Mouse (Mus musculus) adrenal gland, adult 2 months (tissue): ENCODE measurements around the gene Spns3. TPM values are rescaled to one million over a fixed set of nuclear protein-coding genes. Genes with fewer than 3 reads are reported as not detected.

Experiments
- DNase-seq: peaks from one replicate; pipeline ENCODE4 v3.0.0; 2021
- long read RNA-seq: library from polyadenylated mRNA; stranded (forward); transcript quantifications from one replicate; pipeline ENCODE4 v2.0.0, GENCODE M21; 2021
- polyA plus RNA-seq: library from polyadenylated mRNA; depleted of rRNA; stranded (reverse); fragments of >200 nt; gene quantifications from 2 replicates; pipeline ENCODE4 v1.2.3, GENCODE M21; 2012; rRNA removed
- total RNA-seq, 2 experiments: library from RNA; stranded (reverse); gene quantifications; 2 replicates each; pipeline ENCODE4 v1.2.3; 2021

Gene Spns3
- under 1 TPM in 1 of 2 experiments, not detected in 1; 0.10 TPM for total RNA-seq
- polyA plus RNA-seq: 0.17 and 0.39 TPM in 2 replicates
- long read RNA-seq: 0 reads

DNA sequence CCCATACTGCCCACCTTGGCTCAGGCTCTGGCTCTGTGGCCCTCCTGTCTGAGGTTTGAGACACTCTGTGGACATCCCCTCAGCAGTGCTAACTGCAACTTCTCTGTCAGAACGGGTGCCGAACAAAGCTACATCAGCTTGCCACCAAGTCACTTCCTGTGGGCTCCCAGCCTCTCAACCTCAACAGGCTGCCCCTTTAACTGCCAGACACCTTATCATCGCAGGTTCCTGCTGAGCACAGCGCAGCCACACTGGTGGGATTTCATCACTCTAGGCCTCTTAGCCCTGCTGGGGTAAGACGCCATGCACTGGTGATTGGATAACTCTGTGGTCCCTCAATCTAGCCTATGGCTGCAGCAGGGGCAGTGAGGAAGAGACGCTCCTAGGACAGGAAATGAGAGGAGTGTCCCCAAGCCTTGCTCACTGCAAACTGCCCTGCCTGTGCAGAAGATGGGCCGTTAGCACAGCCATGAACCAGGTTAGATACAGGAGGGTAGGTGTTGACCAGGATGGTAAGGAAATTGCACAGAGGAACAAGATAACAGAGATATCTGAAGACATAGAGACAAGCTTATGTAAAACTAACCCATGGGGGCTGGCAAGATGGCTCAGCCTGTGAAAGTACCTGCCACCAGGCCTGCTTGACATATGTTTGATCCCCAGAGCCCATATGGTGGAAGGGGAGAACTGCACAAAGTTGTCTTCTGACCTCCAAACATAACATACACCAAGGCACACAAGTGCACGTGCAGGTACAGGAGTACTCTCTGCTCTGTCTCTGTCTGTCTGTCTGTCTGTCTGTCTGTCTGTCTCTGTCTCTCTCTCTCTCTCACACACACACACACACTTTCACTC lies at the start of gene Spns3:
TSS of gene Spns3 (minus strand) at position 373 of the 855 bp plus-strand sequence.
- DNase-seq: no peak

DNA sequence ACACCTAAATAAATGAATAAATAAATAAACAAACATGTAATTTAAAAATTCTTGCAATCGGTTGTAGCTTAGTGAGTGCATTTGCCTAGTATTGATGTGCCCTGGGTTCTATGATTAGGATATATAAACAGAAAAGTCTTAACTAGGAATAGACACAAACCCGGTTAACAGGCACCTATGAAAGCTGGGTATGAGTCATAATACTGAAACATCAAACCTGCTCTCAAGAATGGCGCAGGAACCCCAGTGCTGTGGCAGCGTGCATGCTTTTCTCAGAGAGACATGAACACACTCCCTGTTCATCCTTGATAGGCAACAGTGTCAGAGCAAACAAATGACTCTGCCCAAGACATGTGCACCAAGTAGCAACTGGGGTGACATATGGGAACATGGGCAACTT lies 47.5 kb upstream of the Spns3 start:
- no peak for DNase-seq

DNA sequence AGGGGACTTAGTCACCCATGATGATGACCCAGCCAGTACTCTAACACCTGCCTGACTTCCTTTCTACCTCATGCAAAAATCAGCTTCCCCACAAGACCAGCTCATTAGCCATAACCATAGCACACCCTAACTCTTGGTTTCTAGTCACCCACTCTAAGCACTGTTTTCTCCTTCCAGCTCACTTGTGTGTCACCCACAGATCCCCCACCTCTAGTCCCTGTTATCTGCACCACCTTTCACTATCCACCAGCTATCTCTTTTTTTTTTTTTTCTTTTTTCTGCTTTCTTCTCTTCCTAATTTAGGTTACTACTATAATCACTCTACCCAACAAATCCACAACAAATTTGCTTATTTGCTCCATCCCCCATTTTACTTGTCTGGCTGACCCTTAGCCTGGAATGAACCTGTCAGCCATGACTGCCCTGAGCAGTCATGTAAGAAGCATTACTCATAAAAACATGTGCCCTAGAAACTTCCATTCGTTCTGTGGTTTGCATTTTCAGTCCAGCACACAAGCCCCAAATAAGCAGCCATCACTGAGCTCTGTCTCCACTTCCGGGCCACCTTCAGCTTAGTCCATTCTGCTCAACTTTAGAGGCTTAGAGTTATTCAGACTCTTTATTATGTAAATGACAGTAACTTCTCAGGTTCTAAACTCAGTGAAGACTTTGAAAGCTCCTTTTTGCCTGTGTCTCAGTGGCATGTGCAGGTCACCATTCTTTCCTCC lies 44.9 kb upstream of the Spns3 start:
- no peak for DNase-seq

DNA sequence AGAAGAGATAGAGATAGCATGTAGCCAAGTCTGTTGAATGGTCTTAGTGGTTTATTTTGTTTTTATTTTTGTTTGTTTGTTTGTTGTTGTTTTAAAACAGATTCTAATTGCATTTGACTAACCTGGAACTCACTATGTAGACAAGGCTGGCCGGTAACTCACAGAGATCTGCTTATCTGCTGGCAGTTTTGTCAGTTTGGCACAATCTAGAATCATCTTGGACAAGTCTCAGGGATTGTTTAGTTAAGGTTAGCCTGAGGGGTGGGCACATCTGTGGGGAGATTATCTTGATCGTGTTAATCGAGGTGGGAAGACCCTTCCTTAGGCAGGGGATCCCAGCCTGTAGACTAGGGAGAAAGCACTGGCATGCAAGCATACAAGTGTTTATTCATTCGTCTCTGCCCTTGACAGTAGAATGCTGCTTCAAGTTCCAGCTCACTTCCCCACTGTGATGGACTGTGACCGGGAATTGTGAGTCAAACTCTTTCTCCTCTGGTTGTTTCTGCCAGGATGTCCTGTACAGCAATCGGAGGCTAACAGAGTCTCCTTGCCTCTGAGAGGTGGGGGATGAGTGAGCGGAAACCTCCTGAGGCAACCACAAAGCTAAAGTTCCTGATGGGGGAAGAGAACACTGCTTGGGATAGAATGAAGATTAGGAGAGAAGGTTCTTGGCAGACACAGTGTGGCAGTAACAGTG lies 37.4 kb upstream of the Spns3 start:
- DNase-seq: no peak

GRCm38 (mm10) chr11:72586570-72586969 lies 36.3 kb upstream of the Spns3 start:
- no peak for DNase-seq

DNA sequence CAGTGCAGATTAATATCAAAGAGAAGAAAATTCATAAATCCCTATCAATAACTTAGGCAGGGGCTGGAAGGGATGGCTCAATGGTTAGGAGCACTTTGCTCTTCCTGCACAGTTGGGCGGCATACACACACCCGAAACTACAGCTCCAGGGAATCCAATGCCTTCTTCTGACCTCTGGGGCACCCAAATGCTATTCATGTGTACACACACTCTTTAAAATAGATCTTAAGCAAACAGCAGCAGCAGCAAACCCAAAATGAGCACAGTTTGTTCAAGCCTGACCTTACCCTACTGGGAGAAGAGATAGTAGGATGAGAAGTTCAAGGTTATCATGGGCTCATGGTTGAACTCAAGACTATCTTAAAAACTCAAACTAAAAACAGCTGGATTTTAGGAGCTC lies 32.8 kb upstream of the Spns3 start:
- DNase-seq: no peak

DNA sequence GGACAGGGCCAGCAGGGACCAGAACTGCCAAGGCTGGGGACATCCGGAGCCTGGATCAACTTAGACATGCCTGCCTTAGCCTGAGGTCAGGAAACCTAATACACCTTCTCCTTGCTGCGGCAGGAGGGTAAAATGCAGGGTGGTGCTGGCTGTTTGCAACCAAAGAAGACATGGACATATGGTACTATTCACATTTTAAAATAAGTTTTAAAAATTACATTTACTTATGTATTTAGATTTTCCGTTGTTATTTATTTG lies 32.1 kb upstream of the Spns3 start:
- no peak for DNase-seq

DNA sequence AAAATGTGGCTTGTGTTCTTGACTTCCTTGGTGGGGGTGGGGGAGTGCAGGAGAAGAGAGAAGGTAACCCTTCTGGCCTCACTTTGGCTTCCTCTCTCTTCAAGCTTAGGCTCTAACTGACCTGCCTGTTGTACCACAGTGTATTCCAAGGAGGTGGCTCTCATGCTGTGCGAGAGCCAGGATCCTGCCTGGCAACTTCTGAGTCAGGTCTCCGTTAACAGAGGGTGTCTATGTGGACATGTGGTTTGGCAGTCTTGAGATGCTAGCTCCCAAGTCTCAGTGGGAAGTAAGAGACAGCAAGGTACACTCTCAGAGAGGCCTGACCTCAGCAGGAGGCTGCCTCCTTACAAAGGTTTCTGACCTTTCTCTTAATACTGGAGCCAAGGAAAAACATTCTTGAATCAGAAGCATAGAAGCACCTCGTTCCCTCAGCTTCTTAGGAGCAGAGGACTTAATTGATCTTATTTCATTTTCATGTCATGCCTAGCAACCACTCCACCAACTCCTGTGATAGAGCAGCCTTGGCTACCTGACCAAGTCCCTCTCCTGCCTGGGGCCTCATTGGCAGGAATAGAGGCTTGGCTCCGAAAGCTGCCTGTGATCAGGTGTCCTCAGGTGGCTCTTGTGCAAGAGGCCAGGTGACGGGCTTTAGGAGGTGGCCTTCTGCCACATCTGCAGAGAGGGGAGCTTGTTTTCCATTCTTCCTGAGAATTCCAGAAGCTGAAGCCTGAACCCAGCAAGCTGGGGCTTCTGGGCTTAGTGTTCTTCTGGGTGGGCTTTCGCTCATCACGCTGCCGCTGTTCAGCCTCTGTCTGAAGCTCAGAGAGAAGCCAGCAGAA lies 31.5 kb upstream of the Spns3 start:
- no peak for DNase-seq

GRCm38 (mm10) chr11:72578471-72578870 lies 28.2 kb upstream of the Spns3 start:
- DNase-seq: no peak

GRCm38 (mm10) chr11:72576466-72577351 lies 26.4 kb upstream of the Spns3 start:
- peak; percentile 33 for DNase-seq

DNA sequence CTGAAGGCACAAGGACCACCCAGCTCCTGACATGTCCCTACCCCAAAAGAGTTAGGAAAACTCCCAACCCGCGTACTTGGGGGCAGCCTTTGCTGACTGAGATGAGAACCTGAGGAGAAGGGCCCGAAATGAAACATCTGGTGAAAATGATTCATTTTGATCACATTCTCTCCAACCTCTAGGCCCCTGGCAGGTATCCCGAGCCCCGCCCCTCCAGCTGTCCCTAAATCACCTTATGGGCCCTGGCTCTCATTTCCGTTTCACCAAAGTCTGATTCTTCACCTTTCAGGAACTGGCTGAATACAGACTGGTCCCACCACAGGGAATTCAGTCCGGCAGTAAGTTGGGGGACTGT lies 25.8 kb upstream of the Spns3 start:
- no peak for DNase-seq

DNA sequence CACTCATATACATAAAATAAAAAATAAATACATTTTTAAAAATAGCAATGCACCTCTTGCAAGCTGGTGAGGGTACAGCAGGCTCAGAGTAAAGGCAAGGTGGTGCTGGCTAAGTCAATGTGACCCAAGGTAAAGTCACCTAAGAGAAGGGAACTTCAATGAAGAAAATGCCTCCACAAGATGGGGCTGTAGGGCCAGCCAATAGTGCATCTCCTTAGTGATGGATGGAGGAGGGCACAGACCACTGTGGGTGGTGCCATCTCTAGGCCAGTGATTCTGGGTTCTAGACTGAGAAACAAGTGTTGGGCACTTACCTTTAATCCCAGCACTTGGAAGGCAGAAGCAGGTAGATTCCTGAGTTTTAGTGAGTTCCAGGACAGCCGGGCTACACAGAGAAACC lies 23.5 kb upstream of the Spns3 start:
- peak; percentile 36 for DNase-seq

- DNase-seq: peak; percentile 83
Measured at GRCm38 (mm10) chr11:72570319-72570979, 20.1 kb upstream of the Spns3 start.

DNA sequence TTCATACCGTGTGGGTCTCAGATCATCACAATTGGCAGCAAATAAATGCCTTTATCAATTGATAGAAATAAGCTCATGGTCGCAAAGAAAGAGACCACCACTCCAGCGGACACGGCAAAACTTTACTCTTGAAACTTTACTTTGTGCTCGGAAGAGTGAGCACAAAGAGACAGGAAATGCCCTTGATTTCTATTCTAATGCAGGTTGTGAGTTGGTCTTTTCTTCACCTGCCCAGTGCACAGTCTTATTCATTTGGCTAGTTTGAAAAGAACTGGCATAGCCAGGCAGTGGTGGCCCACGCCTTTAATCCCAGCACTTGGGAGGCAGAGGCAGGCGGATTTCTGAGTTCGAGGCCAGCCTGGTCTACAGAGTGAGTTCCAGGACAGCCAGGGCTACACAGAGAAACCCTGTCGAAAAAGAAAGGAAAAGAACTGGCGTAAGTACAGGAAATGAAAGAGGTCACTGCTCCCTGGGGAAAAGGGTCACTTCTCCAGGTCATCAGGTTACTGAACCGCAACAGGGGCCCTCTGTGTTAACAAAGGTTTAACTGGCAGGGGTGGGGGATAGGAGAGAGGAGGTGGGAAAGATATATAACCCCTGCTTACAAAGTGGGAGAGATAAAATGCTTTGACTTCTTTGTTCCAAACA lies 19.5 kb upstream of the Spns3 start:
- DNase-seq: no peak

- DNase-seq: no peak
Measured at GRCm38 (mm10) chr11:72569051-72569450, 18.7 kb upstream of the Spns3 start.

- no peak for DNase-seq
Measured at GRCm38 (mm10) chr11:72566816-72567338, 16.6 kb upstream of the Spns3 start.

DNA sequence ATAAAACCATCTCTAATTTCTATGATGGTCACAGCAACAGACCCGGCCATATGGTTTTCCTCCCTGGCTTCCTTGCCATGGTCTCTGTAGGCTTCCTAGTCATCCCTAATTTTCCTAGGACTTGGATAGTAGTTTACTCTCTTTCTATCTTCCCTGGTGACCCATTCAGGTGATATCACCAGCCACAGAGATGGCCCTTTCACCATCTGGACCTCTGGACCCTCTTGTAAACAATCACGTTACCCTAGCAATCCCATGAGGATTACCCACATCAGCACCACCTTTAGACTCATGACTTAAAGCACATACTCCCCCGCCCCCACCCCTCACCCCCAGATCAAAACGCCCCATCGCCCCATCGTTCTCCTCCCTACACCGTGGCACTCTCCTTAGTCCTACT lies 16.0 kb upstream of the Spns3 start:
- DNase-seq: no peak

DNA sequence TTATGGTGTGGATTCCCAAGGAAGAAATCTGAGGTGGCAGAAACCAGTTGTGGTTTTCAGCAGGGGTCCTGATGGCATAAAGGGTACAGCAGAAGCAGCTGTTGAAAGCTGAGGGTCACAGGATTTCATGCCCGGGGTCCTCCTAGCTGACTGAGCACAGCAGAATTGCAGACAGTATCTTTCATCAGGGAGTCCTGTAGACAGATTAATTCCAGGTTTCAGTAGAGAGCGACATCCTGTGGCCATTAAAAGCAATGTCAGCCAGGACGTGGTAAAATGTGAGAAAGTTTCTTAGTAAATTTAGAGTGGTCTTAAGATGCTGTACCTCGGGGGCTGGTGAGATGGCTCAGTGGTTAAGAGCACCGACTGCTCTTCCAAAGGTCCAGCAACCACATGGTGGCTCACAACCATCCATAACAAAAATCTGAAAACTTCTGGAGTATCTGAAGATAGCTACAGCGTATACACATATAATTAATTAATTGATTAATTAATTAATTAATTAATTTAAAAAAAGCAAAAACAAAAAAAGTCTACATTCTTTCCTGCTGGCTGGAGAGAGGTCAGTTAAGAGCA lies 14.0 kb upstream of the Spns3 start:
- DNase-seq: no peak

GRCm38 (mm10) chr11:72560661-72561060 lies 10.4 kb upstream of the Spns3 start:
- DNase-seq: no peak
